Mouse (Mus musculus): ENCODE results near the gene 6030468B19Rik.

DNA sequence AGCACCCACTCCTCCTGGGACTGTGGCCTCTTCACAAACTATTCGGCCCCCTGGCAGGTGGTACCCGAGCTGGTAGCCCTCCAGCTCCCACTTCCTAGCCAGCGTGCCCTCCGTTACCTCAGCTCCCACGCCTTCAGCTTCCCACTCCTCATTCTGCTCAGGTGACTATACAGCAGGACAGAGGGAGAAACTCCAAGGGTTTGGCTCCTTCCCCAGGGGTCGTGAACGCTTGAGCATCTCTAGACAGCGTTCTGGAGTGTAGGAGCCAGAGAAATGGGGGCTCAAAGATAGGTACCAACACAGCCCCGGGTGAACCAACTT lies 6.1 kb upstream of the 6030468B19Rik start:
- TF ChIP-seq POLR2A (IDR thresholded peaks at IDR 0.05; ENCODE audit: borderline replicate concordance, control insufficient read depth, low read depth, low read length) (no peak), CTCF (IDR thresholded peaks at IDR 0.05; ENCODE audit: control insufficient read depth, insufficient read depth, low read length) (no peak)
